Mouse (Mus musculus): ENCODE measurements around the gene Pxdn. TPM values are rescaled to one million over a fixed set of nuclear protein-coding genes. Genes with fewer than 3 reads are reported as not detected.

Gene Pxdn
- polyA plus RNA-seq, 1 experiment = 50.5 TPM

DNA sequence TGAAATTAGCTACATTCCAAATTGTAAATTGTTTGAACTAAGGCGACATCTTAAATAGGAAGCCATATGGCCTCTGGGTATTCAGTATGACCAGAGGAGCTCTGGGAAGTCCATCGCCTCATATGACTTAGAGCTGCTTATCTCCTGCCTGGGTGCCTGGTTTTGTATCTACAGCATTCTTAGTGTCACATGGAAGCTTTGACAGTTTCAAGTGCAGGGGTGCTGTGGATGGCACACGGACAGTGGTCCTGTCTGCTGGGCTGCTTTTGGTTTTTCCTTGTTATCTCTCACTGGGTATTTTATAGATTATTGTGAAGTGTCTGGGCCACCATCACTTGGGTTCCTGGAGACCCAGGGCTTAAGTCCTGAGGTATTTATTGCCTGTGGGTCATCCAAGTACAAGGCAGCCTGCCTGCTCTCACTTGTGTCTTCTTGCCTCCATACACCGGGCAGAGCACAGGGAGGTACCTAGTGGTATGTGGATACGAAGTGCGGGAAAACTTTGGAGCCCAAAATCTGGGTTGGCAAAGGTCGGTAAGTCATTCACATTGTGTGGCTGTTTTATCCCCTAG, 44.4 kb downstream of the Pxdn start:
- Histone ChIP-seq H3K79me2 (ENCODE audit: control insufficient read depth, insufficient read depth) (no peaks in the 10 kb centered on the region), H3ac (ENCODE audit: control insufficient read depth, insufficient read length) (no peak overlapping the region), H3K36me3 (ENCODE audit: control insufficient read depth, insufficient read depth) (peaks cover 36% of the 10 kb centered on the region), H3K4me2 (ENCODE audit: low read depth) (no peak overlapping the region), H3K27me3 (ENCODE audit: control insufficient read depth, insufficient read depth, insufficient read length) (no peaks in the 10 kb centered on the region), H3K4me3 (no peak overlapping the region)
- TF ChIP-seq MYOG (IDR thresholded peaks at IDR 0.05; ENCODE audit: control insufficient read depth in 1 of 3, insufficient read depth in 1 of 3, insufficient read length in 2 of 3, low read depth in 2 of 3) = no peak
- no peak for TF ChIP-seq TCF3 (IDR thresholded peaks at IDR 0.05; ENCODE audit: insufficient read length, low read depth)
- no peak for TF ChIP-seq POLR2A (IDR thresholded peaks at IDR 0.05; ENCODE audit: insufficient read length, low read depth)
- no peak for TF ChIP-seq REST (IDR thresholded peaks at IDR 0.05; ENCODE audit: insufficient read depth, insufficient read length)
- no peak for TF ChIP-seq CEBPB (IDR thresholded peaks at IDR 0.05; ENCODE audit: insufficient read depth, poor library complexity, severe bottlenecking)
- no peak for TF ChIP-seq TCF12 (IDR thresholded peaks at IDR 0.05; ENCODE audit: insufficient read depth, poor library complexity, severe bottlenecking)
- TF ChIP-seq MYOD1 (IDR thresholded peaks at IDR 0.05; ENCODE audit: control insufficient read depth in 1 of 3, insufficient read length in 2 of 3, low read depth in 2 of 3) = no peak
- TF ChIP-seq E2F4 (IDR thresholded peaks at IDR 0.05; ENCODE audit: insufficient read depth) = no peak
- TF ChIP-seq POLR2AphosphoS2 (IDR thresholded peaks at IDR 0.05; ENCODE audit: insufficient read length, low read depth) = no peak
- no peak for TF ChIP-seq USF1 (IDR thresholded peaks at IDR 0.05; ENCODE audit: low read depth)
- TF ChIP-seq SRF (IDR thresholded peaks at IDR 0.05; ENCODE audit: control insufficient read depth, insufficient read length, low read depth) = no peak

DNA sequence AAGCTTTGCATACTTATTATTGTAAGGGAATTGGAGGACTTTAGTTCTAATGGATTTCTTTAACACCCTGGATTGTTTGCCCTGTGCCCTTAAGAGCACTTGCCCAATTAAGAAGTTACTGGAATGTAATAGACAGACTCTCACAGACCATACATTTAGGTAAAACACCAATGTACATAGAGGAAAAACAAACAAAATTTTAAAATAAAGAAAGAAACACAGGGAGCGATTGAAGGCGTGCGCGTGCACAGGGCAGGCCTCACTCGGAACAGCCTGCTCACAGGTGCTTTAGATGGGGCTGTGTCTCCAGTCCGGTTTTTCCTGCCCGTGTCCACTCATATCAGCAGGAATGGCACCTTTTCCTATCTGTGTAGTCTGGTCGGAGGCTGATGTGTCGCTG, 45.8 kb downstream of the Pxdn start:
- Histone ChIP-seq H3K36me3 (ENCODE audit: control insufficient read depth, insufficient read depth) (peaks cover 38% of the 10 kb centered on the region), H3K79me2 (ENCODE audit: control insufficient read depth, insufficient read depth) (no peaks in the 10 kb centered on the region), H3K4me3 (no peak overlapping the region), H3K4me2 (ENCODE audit: low read depth) (no peak overlapping the region), H3K27me3 (ENCODE audit: control insufficient read depth, insufficient read depth, insufficient read length) (no peaks in the 10 kb centered on the region), H3ac (ENCODE audit: control insufficient read depth, insufficient read length) (no peak overlapping the region)
- TF ChIP-seq TCF3 (IDR thresholded peaks at IDR 0.05; ENCODE audit: insufficient read length, low read depth) = no peak
- TF ChIP-seq POLR2A (IDR thresholded peaks at IDR 0.05; ENCODE audit: insufficient read length, low read depth) = no peak
- TF ChIP-seq MYOG (IDR thresholded peaks at IDR 0.05; ENCODE audit: control insufficient read depth in 1 of 3, insufficient read depth in 1 of 3, insufficient read length in 2 of 3, low read depth in 2 of 3) = no peak

DNA sequence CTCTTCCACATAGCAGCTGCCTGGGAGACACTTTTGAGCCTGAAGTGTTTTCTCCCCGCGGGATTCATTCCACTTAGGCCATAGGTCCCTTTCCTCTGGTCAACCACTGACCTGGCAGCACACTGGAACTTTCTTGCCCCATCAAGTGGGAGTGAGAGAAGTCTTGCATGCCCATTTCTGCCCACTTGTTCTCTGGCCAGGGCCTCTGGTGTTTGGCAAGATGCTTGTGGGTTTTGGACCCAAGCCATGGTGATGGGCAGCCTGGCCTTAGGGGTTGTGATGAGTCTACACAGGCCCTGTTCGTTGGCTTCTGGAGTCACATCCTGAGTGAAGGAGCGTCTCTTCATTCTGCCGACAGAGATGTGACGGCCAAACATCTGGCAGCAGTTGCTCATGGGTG, 47.7 kb downstream of the Pxdn start:
- Histone ChIP-seq H3K4me2 (ENCODE audit: low read depth) (no peak overlapping the region), H3K4me3 (no peak overlapping the region), H3K36me3 (ENCODE audit: control insufficient read depth, insufficient read depth) (peaks cover 34% of the 10 kb centered on the region), H3K27me3 (ENCODE audit: control insufficient read depth, insufficient read depth, insufficient read length) (no peaks in the 10 kb centered on the region), H3K79me2 (ENCODE audit: control insufficient read depth, insufficient read depth) (no peaks in the 10 kb centered on the region), H3ac (ENCODE audit: control insufficient read depth, insufficient read length) (no peak overlapping the region)
- TF ChIP-seq MYOD1 (IDR thresholded peaks at IDR 0.05; ENCODE audit: control insufficient read depth in 1 of 3, insufficient read length in 2 of 3, low read depth in 2 of 3) (no peak), CEBPB (IDR thresholded peaks at IDR 0.05; ENCODE audit: insufficient read depth, poor library complexity, severe bottlenecking) (no peak), SRF (IDR thresholded peaks at IDR 0.05; ENCODE audit: control insufficient read depth, insufficient read length, low read depth) (no peak), POLR2AphosphoS2 (IDR thresholded peaks at IDR 0.05; ENCODE audit: insufficient read length, low read depth) (no peak), TCF12 (IDR thresholded peaks at IDR 0.05; ENCODE audit: insufficient read depth, poor library complexity, severe bottlenecking) (no peak)

DNA sequence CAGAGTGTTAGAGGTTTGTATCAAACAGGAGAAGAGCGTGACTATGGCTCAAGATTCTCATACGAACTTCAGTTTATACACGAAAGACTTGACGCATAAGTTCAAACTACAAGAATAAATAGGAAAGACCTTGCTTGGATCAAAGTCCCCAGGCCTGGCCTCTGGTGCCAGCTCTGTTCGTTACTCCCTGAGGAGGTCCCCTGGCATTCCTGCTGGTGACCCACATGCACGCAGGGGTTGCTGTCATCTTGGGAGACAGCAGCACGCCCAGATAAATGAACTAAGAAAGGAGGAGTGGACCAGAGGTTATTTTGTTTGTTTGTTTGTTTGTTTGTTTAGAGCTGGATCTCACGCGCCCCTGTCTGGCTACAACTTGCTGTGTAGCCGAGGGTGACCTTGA, 48.8 kb downstream of the Pxdn start:
- Histone ChIP-seq H3K4me3 (no peak overlapping the region), H3K4me2 (ENCODE audit: low read depth) (no peak overlapping the region), H3K27me3 (ENCODE audit: control insufficient read depth, insufficient read depth, insufficient read length) (no peaks in the 10 kb centered on the region), H3K36me3 (ENCODE audit: control insufficient read depth, insufficient read depth) (peaks cover 41% of the 10 kb centered on the region), H3ac (ENCODE audit: control insufficient read depth, insufficient read length) (no peak overlapping the region), H3K79me2 (ENCODE audit: control insufficient read depth, insufficient read depth) (no peaks in the 10 kb centered on the region)
- TF ChIP-seq TCF3 (IDR thresholded peaks at IDR 0.05; ENCODE audit: insufficient read length, low read depth) = no peak
- TF ChIP-seq MYOD1 (IDR thresholded peaks at IDR 0.05; ENCODE audit: control insufficient read depth in 1 of 3, insufficient read length in 2 of 3, low read depth in 2 of 3) = no peak
- TF ChIP-seq SRF (IDR thresholded peaks at IDR 0.05; ENCODE audit: control insufficient read depth, insufficient read length, low read depth) = no peak
- TF ChIP-seq REST (IDR thresholded peaks at IDR 0.05; ENCODE audit: insufficient read depth, insufficient read length) = no peak
- TF ChIP-seq USF1 (IDR thresholded peaks at IDR 0.05; ENCODE audit: low read depth) = no peak
- no peak for TF ChIP-seq MAX (IDR thresholded peaks at IDR 0.05; ENCODE audit: low read depth)
- TF ChIP-seq POLR2A (IDR thresholded peaks at IDR 0.05; ENCODE audit: insufficient read length, low read depth) = no peak
- no peak for TF ChIP-seq CEBPB (IDR thresholded peaks at IDR 0.05; ENCODE audit: insufficient read depth, poor library complexity, severe bottlenecking)

DNA sequence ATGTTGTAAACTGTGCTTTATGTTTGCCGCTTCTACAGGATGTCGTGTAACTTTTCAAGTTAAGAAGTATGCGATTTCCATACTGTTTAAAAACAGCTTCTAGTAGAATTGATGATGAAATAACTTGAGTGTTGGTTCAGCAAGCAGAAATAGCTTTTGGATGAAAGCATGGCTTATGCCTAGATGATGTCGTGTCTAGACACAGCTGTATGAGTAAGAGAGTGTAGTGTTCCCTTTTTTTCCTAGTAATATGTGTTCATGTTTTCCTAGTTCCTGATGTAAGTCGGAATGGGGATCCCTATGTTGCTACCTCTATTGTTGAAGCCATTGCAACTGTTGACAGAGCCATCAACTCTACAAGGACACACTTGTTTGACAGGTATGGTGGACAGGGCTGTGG, 61.5 kb downstream of the Pxdn start:
- H3K36me3 ChIP-seq (ENCODE audit: control insufficient read depth, insufficient read depth) = peaks cover 46% of the 10 kb centered on the region

More for the DNA sequence above, 61.5 kb downstream of the Pxdn start:
- Histone ChIP-seq H3K4me3 (no peak overlapping the region), H3K27me3 (ENCODE audit: control insufficient read depth, insufficient read depth, insufficient read length) (no peaks in the 10 kb centered on the region), H3K4me2 (ENCODE audit: low read depth) (no peak overlapping the region), H3K79me2 (ENCODE audit: control insufficient read depth, insufficient read depth) (no peaks in the 10 kb centered on the region), H3ac (ENCODE audit: control insufficient read depth, insufficient read length) (no peak overlapping the region)
- TF ChIP-seq E2F4 (IDR thresholded peaks at IDR 0.05; ENCODE audit: insufficient read depth) (no peak), POLR2AphosphoS2 (IDR thresholded peaks at IDR 0.05; ENCODE audit: insufficient read length, low read depth) (no peak), TCF12 (IDR thresholded peaks at IDR 0.05; ENCODE audit: insufficient read depth, poor library complexity, severe bottlenecking) (no peak), MYOG (IDR thresholded peaks at IDR 0.05; ENCODE audit: control insufficient read depth in 1 of 3, insufficient read depth in 1 of 3, insufficient read length in 2 of 3, low read depth in 2 of 3) (no peak), CEBPB (IDR thresholded peaks at IDR 0.05; ENCODE audit: insufficient read depth, poor library complexity, severe bottlenecking) (no peak), SRF (IDR thresholded peaks at IDR 0.05; ENCODE audit: control insufficient read depth, insufficient read length, low read depth) (no peak), USF1 (IDR thresholded peaks at IDR 0.05; ENCODE audit: low read depth) (no peak), TCF3 (IDR thresholded peaks at IDR 0.05; ENCODE audit: insufficient read length, low read depth) (no peak), MAX (IDR thresholded peaks at IDR 0.05; ENCODE audit: low read depth) (no peak), MYOD1 (IDR thresholded peaks at IDR 0.05; ENCODE audit: control insufficient read depth in 1 of 3, insufficient read length in 2 of 3, low read depth in 2 of 3) (no peak), REST (IDR thresholded peaks at IDR 0.05; ENCODE audit: insufficient read depth, insufficient read length) (no peak), POLR2A (IDR thresholded peaks at IDR 0.05; ENCODE audit: insufficient read length, low read depth) (no peak)

All from myocyte (in vitro differentiated cells).